Mouse (Mus musculus): ENCODE data around the gene Cenpp.

Cenpp gene

GRCm38 (mm10) chr13:49518761-49519160, 133.8 kb downstream of the Cenpp start:
- no peak for DNase-seq

- DNase-seq = no peak
Measured at GRCm38 (mm10) chr13:49507176-49507575, 145.4 kb downstream of the Cenpp start.

GRCm38 (mm10) chr13:49505776-49506175, 146.8 kb downstream of the Cenpp start:
- no peak for DNase-seq

GRCm38 (mm10) chr13:49504510-49504909, 148.1 kb downstream of the Cenpp start, which contains the start of gene Ecm2:
Ecm2 (plus strand) TSS chr13:49504810.
- DNase-seq = no peak

- DNase-seq = no peak
Measured at GRCm38 (mm10) chr13:49492376-49493368, 159.9 kb downstream of the Cenpp start, which contains the start of gene Tes3-ps. Tes3-ps (plus strand) TSS chr13:49493318.

GRCm38 (mm10) chr13:49485388-49485787, 167.2 kb downstream of the Cenpp start:
- no peak for DNase-seq

- peak; percentile 32 for DNase-seq
Measured at GRCm38 (mm10) chr13:49480551-49480950, 172.0 kb downstream of the Cenpp start.

- peak; percentile 43 for DNase-seq
Measured at GRCm38 (mm10) chr13:49480057-49480456, 172.5 kb downstream of the Cenpp start.

- DNase-seq = no peak
Measured at GRCm38 (mm10) chr13:49479399-49479798, 173.2 kb downstream of the Cenpp start.

GRCm38 (mm10) chr13:49478851-49479374, 173.7 kb downstream of the Cenpp start:
- DNase-seq = no peak

- no peak for DNase-seq
Measured at GRCm38 (mm10) chr13:49477887-49478286, 174.7 kb downstream of the Cenpp start.

- no peak for DNase-seq
Measured at GRCm38 (mm10) chr13:49472676-49473005, 179.9 kb downstream of the Cenpp start.

- no peak for DNase-seq
Measured at GRCm38 (mm10) chr13:49471981-49472675, 180.5 kb downstream of the Cenpp start.

- no peak for DNase-seq
Measured at GRCm38 (mm10) chr13:49470806-49471205, 181.8 kb downstream of the Cenpp start.

- no peak for DNase-seq
Measured at GRCm38 (mm10) chr13:49470319-49470718, 182.3 kb downstream of the Cenpp start.

- DNase-seq = no peak
Measured at GRCm38 (mm10) chr13:49469002-49469401, 183.6 kb downstream of the Cenpp start.

GRCm38 (mm10) chr13:49467585-49467984, 185.0 kb downstream of the Cenpp start:
- DNase-seq = no peak

- DNase-seq = no peak
Measured at GRCm38 (mm10) chr13:49466393-49467075, 186.1 kb downstream of the Cenpp start.

- DNase-seq = no peak
Measured at GRCm38 (mm10) chr13:49465875-49466274, 186.7 kb downstream of the Cenpp start.

- no peak for DNase-seq
Measured at GRCm38 (mm10) chr13:49462921-49463320, 189.7 kb downstream of the Cenpp start.

GRCm38 (mm10) chr13:49461458-49462132, 191.0 kb downstream of the Cenpp start:
- no peak for DNase-seq

GRCm38 (mm10) chr13:49460692-49461414, 191.7 kb downstream of the Cenpp start:
- DNase-seq = no peak

Data from cerebellum, adult 8-10 months (tissue).